Mouse (Mus musculus): ENCODE measurements around the gene Ugt1a2.

- TF ChIP-seq CTCF (IDR thresholded peaks at IDR 0.05; ENCODE audit: insufficient read depth, low read length) (no peak), POLR2A (IDR thresholded peaks at IDR 0.05; ENCODE audit: borderline replicate concordance, extremely low read depth, low read depth, low read length) (no peak)
These were observed 34.9 kb downstream of the Ugt1a2 start for GRCm38 (mm10) chr1:88235046-88235893.

Measured in lung, adult 2 months (tissue).